Mouse (Mus musculus) myocyte (in vitro differentiated cells): ENCODE data around the gene Med15. TPM values are rescaled to one million over a fixed set of nuclear protein-coding genes. Genes with fewer than 3 reads are reported as not detected.
"Not testable (repeated sequence)": the region's sequence is repeated elsewhere in the genome, so short reads cannot be mapped to it uniquely, and the experiment has no call there.

ENCODE experiments used
- H3K27me3 ChIP-seq: one replicate; pipeline ENCODE4 v1.6.1; 2011; ENCODE audit not compliant: control insufficient read depth, insufficient read depth, insufficient read length
- H3K36me3 ChIP-seq: one replicate; pipeline ENCODE4 v1.6.1; 2011; ENCODE audit not compliant: control insufficient read depth, insufficient read depth
- H3K4me2 ChIP-seq: one replicate; pipeline ENCODE4 v1.6.1; 2011; ENCODE audit warnings: low read depth, control low read depth
- H3K4me3 ChIP-seq: one replicate; pipeline ENCODE4 v1.5.1; 2011; ENCODE audit warnings: mild to moderate bottlenecking, control low read depth, moderate library complexity
- H3K79me2 ChIP-seq: one replicate; pipeline ENCODE4 v1.6.1; 2011; ENCODE audit not compliant: control insufficient read depth, insufficient read depth
- H3ac ChIP-seq: one replicate; pipeline ENCODE4 v1.6.1; 2011; ENCODE audit not compliant: control insufficient read depth, insufficient read length
- CEBPB ChIP-seq: IDR thresholded peaks from 2 replicates; pipeline ENCODE4 v1.6.1; 2011; ENCODE audit warnings: mild to moderate bottlenecking, moderate library complexity; ENCODE audit not compliant: poor library complexity, insufficient read depth, severe bottlenecking
- E2F4 ChIP-seq: IDR thresholded peaks from one replicate; pipeline ENCODE4 v1.6.1; 2011; ENCODE audit warnings: mild to moderate bottlenecking, control low read depth, moderate library complexity; ENCODE audit not compliant: insufficient read depth
- MAX ChIP-seq: IDR thresholded peaks from one replicate; pipeline ENCODE4 v1.6.1; 2011; ENCODE audit warnings: low read depth, mild to moderate bottlenecking, control low read depth
- MYOD1 ChIP-seq, 3 experiments: IDR thresholded peaks; one replicate each; pipeline ENCODE4 v1.6.1; 2011; ENCODE audit warnings: control low read depth in 2 of 3, low read depth in 2 of 3, mild to moderate bottlenecking in 2 of 3, moderate library complexity in 1 of 3; ENCODE audit not compliant: insufficient read length in 2 of 3, control insufficient read depth in 1 of 3
- MYOG ChIP-seq, 3 experiments: IDR thresholded peaks; one replicate each; pipeline ENCODE4 v1.6.1; 2011; ENCODE audit warnings: control low read depth in 2 of 3, low read depth in 2 of 3, mild to moderate bottlenecking in 2 of 3; ENCODE audit not compliant: insufficient read length in 2 of 3, control insufficient read depth in 1 of 3, insufficient read depth in 1 of 3
- POLR2A ChIP-seq: IDR thresholded peaks from one replicate; pipeline ENCODE4 v1.6.1; 2011; ENCODE audit warnings: low read depth, mild to moderate bottlenecking, control low read depth, moderate library complexity; ENCODE audit not compliant: insufficient read length
- POLR2AphosphoS2 ChIP-seq: IDR thresholded peaks from one replicate; pipeline ENCODE4 v1.6.1; 2011; ENCODE audit warnings: low read depth, control low read depth; ENCODE audit not compliant: insufficient read length
- REST ChIP-seq: IDR thresholded peaks from one replicate; pipeline ENCODE4 v1.6.1; 2011; ENCODE audit warnings: mild to moderate bottlenecking, control low read depth, moderate library complexity; ENCODE audit not compliant: insufficient read depth, insufficient read length
- SRF ChIP-seq: IDR thresholded peaks from one replicate; pipeline ENCODE4 v1.6.1; 2011; ENCODE audit warnings: low read depth; ENCODE audit not compliant: control insufficient read depth, insufficient read length
- TCF12 ChIP-seq: IDR thresholded peaks from one replicate; pipeline ENCODE4 v1.6.1; 2011; ENCODE audit warnings: mild to moderate bottlenecking, control low read depth; ENCODE audit not compliant: poor library complexity, insufficient read depth, severe bottlenecking
- TCF3 ChIP-seq: IDR thresholded peaks from one replicate; pipeline ENCODE4 v1.6.1; 2011; ENCODE audit warnings: low read depth, control low read depth; ENCODE audit not compliant: insufficient read length
- USF1 ChIP-seq: IDR thresholded peaks from one replicate; pipeline ENCODE4 v1.6.1; 2011; ENCODE audit warnings: low read depth, mild to moderate bottlenecking, control low read depth, moderate library complexity
- polyA plus RNA-seq: library from polyadenylated mRNA; unstranded; fragments of >200 nt; fragmentation: generic; extraction: Trizol; gene quantifications from one replicate; pipeline ENCODE4 v1.2.1, GENCODE M21; 2012; ENCODE audit warnings: missing spikeins

The Med15 gene
- polyA plus RNA-seq, 1 experiment = 42.9 TPM

- Histone ChIP-seq H3K4me3 (peak within 1 kb of the TSS; percentile 59), H3K36me3 (no peaks in the 10 kb centered on the region), H3K27me3 (no peaks in the 10 kb centered on the region), H3ac (peak within 1 kb of the TSS; percentile 92), H3K79me2 (peaks cover 16% of the 10 kb centered on the region), H3K4me2 (peak within 1 kb of the TSS; percentile 93)
- TF ChIP-seq SRF (peak; percentile 71), CEBPB (no peak), POLR2A (no peak), MYOD1 (IDR thresholded peaks at IDR 0.05; ENCODE audit: control insufficient read depth in 1 of 3, insufficient read length in 2 of 3, low read depth in 2 of 3) (peak in 1 of 3 experiments; percentile 11), E2F4 (peak; percentile 87)
Measured at GRCm38 (mm10) chr16:17619198-17620105, 113.2 kb downstream of the Med15 start, which contains the start of gene Smpd4. Smpd4 (plus strand) TSS chr16:17619354.

GRCm38 (mm10) chr16:17617922-17618565 lies 114.6 kb downstream of the Med15 start:
- Histone ChIP-seq H3K4me3 (peak overlapping the region; percentile 59), H3K36me3 (no peaks in the 10 kb centered on the region), H3K79me2 (peaks cover 16% of the 10 kb centered on the region), H3K27me3 (no peaks in the 10 kb centered on the region), H3K4me2 (no peak overlapping the region), H3ac (no peak overlapping the region)
- no peak for TF ChIP-seq TCF12

- Histone ChIP-seq H3ac (no peak overlapping the region), H3K4me2 (no peak overlapping the region), H3K27me3 (no peaks in the 10 kb centered on the region), H3K4me3 (no peak overlapping the region), H3K79me2 (peaks cover 16% of the 10 kb centered on the region), H3K36me3 (no peaks in the 10 kb centered on the region)
- TF ChIP-seq POLR2A = no peak
- TF ChIP-seq USF1 = no peak
- TF ChIP-seq E2F4 = no peak
- TF ChIP-seq REST = no peak
- TF ChIP-seq SRF = no peak
- no peak for TF ChIP-seq MYOD1 (IDR thresholded peaks at IDR 0.05; ENCODE audit: control insufficient read depth in 1 of 3, insufficient read length in 2 of 3, low read depth in 2 of 3)
- TF ChIP-seq TCF3 = no peak
Measured at GRCm38 (mm10) chr16:17616212-17616611, 116.5 kb downstream of the Med15 start.

- H3K36me3 ChIP-seq, H3K4me3 ChIP-seq: not testable (repeated sequence)
Measured at GRCm38 (mm10) chr16:17614740-17615139, 118.0 kb downstream of the Med15 start.

GRCm38 (mm10) chr16:17611383-17611782 lies 121.3 kb downstream of the Med15 start:
- Histone ChIP-seq H3K27me3 (no peaks in the 10 kb centered on the region), H3K4me2 (no peak overlapping the region), H3K79me2 (no peaks in the 10 kb centered on the region), H3K4me3 (no peak overlapping the region), H3ac (no peak overlapping the region), H3K36me3 (no peaks in the 10 kb centered on the region)
- TF ChIP-seq REST (no peak), POLR2AphosphoS2 (no peak), CEBPB (no peak), E2F4 (no peak), MAX (no peak), POLR2A (no peak), TCF3 (no peak), MYOG (IDR thresholded peaks at IDR 0.05; ENCODE audit: control insufficient read depth in 1 of 3, insufficient read depth in 1 of 3, insufficient read length in 2 of 3, low read depth in 2 of 3) (peak in 1 of 3 experiments; percentile 21), SRF (no peak), TCF12 (no peak), MYOD1 (IDR thresholded peaks at IDR 0.05; ENCODE audit: control insufficient read depth in 1 of 3, insufficient read length in 2 of 3, low read depth in 2 of 3) (peak in 1 of 3 experiments; percentile 26), USF1 (no peak)

More at GRCm38 (mm10) chr16:17614740-17615139, 118.0 kb downstream of the Med15 start:
- not testable (repeated sequence) for H3ac ChIP-seq, H3K27me3 ChIP-seq, H3K4me2 ChIP-seq, H3K79me2 ChIP-seq
